Mouse (Mus musculus): Measurements from ENCODE around the gene Bhlhe40.

DNA sequence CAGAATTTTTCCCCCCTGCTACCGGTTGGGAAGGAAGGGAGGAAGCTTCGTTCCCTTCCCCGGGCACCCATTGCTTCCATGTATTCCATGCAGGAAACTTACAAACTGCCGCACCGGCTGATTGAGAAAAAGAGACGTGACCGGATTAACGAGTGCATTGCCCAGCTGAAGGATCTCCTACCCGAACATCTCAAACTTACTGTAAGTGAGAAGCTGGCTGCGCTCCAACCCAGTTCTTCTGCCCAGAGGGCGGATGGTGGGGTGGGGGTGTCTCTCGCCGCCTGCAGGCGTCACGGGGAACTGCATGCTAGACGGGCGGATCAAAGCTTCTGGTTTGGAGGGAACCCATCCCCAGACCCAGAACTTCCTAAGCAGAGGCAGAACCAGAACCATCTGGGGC lies 983 bp downstream of the Bhlhe40 start:
- no peak for TF ChIP-seq POLR2A (IDR thresholded peaks at IDR 0.05; ENCODE audit: low read depth, low read length)
- TF ChIP-seq CTCF (conservative IDR thresholded peaks at IDR 0.05; ENCODE audit: insufficient read depth, insufficient read length, low read depth, low read length): peak; percentile 86

Measured in kidney, adult 2 months (tissue).